In the genomic region with DNA sequence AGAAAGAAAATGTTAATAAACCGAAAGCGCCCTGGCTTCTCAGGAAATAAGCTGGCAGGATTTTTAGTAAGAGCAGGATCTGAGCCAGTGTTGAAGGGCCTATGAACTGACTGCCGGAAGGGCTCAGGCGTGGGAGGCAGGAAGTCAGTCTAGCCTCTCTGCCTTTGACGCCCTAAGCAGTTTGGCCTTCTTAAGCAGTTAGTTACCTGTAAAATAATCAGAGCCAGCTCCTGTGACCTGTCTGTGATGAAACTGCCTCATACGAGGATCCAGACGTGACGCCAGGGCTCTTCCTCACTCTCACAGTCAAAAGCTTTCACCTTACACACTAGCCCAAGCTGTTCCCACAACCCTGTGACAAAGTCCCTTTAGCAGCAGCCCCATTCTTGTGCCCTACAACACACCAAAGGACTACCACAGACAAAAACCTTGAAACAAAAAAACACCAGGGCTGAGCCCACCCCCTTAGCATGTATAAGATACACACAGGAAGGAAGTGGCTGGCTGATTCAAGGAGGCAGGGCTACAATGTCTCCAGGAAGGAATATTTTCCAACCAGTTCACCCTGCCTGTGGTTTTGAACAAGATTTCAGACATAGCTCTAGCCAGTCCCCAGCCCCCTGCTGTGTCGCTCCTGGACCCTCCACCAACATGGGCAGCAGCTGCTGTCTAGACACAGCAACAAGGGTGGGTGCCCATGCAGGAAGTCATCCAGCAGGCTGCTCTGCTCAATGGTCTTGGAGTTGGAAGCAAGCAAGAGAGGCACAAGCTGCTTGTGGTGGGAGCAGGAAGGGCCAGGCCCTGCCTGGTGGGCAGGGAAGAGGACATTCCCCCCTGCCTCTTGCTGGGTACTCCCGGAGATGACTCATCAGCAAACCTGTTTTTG, we compare ENCODE assay signal across 8 mouse cellular contexts.
DNase-seq lines count a peak whose midpoint lies in the region; ATAC-seq and TF ChIP-seq lines count a peak whose summit lies in the region.

No protein-coding gene starts in this region.

- H3K4me3 ChIP-seq in limb, embryonic 15.5 days, result no peak overlapping the region
- no peak overlapping the region for H3K4me3 ChIP-seq in thymus, adult 2 months (ENCODE audit: control insufficient read depth, insufficient read depth, low read length)

- no peak overlapping the region for H3K4me2 ChIP-seq in limb, embryonic 15.5 days

- peaks cover 12% of the 10 kb centered on the region for H3K4me1 ChIP-seq in limb, embryonic 15.5 days
- H3K4me1 ChIP-seq in thymus, adult 2 months (replicated peaks; ENCODE audit: control insufficient read depth, insufficient read depth, low read length), result peaks cover 27% of the 10 kb centered on the region

- TF ChIP-seq CTCF in thymus, adult 2 months (IDR thresholded peaks at IDR 0.05; ENCODE audit: borderline replicate concordance, control insufficient read depth, extremely low read depth, insufficient read depth, low read length, poor library complexity), result no peak

- ATAC-seq in common myeloid progenitor, adult 5-6 weeks (replicated peaks; ENCODE audit: low read depth, poor library complexity, severe bottlenecking), result peak; percentile 82
- ATAC-seq in hematopoietic stem cell, adult 5-6 weeks (replicated peaks in 1 of 2; ENCODE audit: insufficient read depth in 1 of 2, low FRiP score in 2 of 2, low TSS enrichment in 1 of 2, low read depth in 1 of 2, poor library complexity in 2 of 2, severe bottlenecking in 2 of 2), result peak; percentile 66 to 72
- ATAC-seq in limb, embryonic 15.5 days (ENCODE audit: insufficient number of reproducible peaks, low FRiP score, low TSS enrichment, low read depth), result peak; percentile 18; the same call in 1 of the 2 replicates
- ATAC-seq in erythroid progenitor cell, adult 5-6 weeks (replicated peaks; ENCODE audit: low FRiP score, poor library complexity, severe bottlenecking), result no peak

- 37% methylated on average over 10 of the region's 10 CpGs for WGBS in limb, embryonic 15.5 days
- 19% methylated on average over 10 of the region's 10 CpGs for WGBS in thymus, adult 2 months

- no peaks in the 10 kb centered on the region for H3K27me3 ChIP-seq in limb, embryonic 15.5 days
- H3K27me3 ChIP-seq in thymus, adult 2 months (ENCODE audit: control insufficient read depth, insufficient read depth, low read length), result no peaks in the 10 kb centered on the region

- no peaks in the 10 kb centered on the region for H3K36me3 ChIP-seq in limb, embryonic 15.5 days
- H3K36me3 ChIP-seq in thymus, adult 2 months (ENCODE audit: control insufficient read depth, insufficient read depth, low read length), result no peaks in the 10 kb centered on the region

- H3K9ac ChIP-seq in limb, embryonic 15.5 days, result no peak overlapping the region

- H3K9me3 ChIP-seq in limb, embryonic 15.5 days, result no peaks in the 10 kb centered on the region

- H3K27ac ChIP-seq in limb, embryonic 15.5 days, result peak overlapping the region; percentile 63
- peak overlapping the region; percentile 87 for H3K27ac ChIP-seq in thymus, adult 2 months (ENCODE audit: control insufficient read depth, insufficient read depth, low read length)

- no peak for TF ChIP-seq POLR2A in thymus, adult 2 months (IDR thresholded peaks at IDR 0.05; ENCODE audit: control insufficient read depth, extremely low read depth, insufficient read depth, low read length, poor library complexity)

- peak; percentile 50 to 56 for DNase-seq in cerebellum, postnatal 14 days
- DNase-seq in cerebellum, postnatal 36 days, result no peak
- DNase-seq in thymus, adult 2 months, result peak; percentile 57
- DNase-seq in yolk sac, embryonic 10.5 days (ENCODE audit: low spot score), result no peak

Comparison
In these comparisons a context has a peak if more than half of its experiments do, and no peak if none do; other contexts are left out.
1. DNase-seq: peak in cerebellum, postnatal 14 days (2 of 2) and thymus, adult 2 months (single experiment); none in cerebellum, postnatal 36 days (0 of 2) and yolk sac, embryonic 10.5 days (single experiment).